Mouse (Mus musculus) ovary, postnatal 36 days (tissue): ENCODE measurements at regions not wholly inside any gene's neighbourhood (a gene's known extent, or its start where the extent isn't known, plus 50 kb on each side); places are given as distances from the start of the nearest gene placed in this dataset.

ENCODE experiments used
- DNase-seq: peaks from one replicate; pipeline ENCODE4 v3.0.0; 2022; ENCODE audit warnings: low spot score, mixed read lengths

- no peak for DNase-seq
Observed at GRCm38 (mm10) chr12:107404821-107405220, 83.6 kb upstream of the 3110018I06Rik start.

GRCm38 (mm10) chr12:107423923-107424322, 64.5 kb upstream of the 3110018I06Rik start:
- DNase-seq = no peak

- DNase-seq = no peak
Observed at GRCm38 (mm10) chr12:107438506-107438905, 49.9 kb upstream of the 3110018I06Rik start.
